Mouse (Mus musculus) urinary bladder, postnatal 36 days (tissue): Measurements from ENCODE around the gene Hoxa2.

Source experiments
- DNase-seq, 2 experiments: peaks; one replicate each; pipeline ENCODE4 v3.0.0; 2022; ENCODE audit warnings: low spot score in 2 of 2, mixed read lengths in 1 of 2

Hoxa2 gene

GRCm38 (mm10) chr6:52164626-52165440, at the start of gene Hoxa2:
Gene Hoxa2 (minus strand): TSS chr6:52164831.
- no peak for DNase-seq

GRCm38 (mm10) chr6:52214271-52214670, 49.6 kb upstream of the Hoxa2 start:
- DNase-seq, result peak in 1 of 2 experiments; percentile 3

- peak; percentile 78 to 83 for DNase-seq
These were observed 48.7 kb upstream of the Hoxa2 start, which contains the start of the genes Hoxa3 and Gm28308 for GRCm38 (mm10) chr6:52213119-52213986. Gene Hoxa3 (minus strand): TSS chr6:52213336. Gene Gm28308 (minus strand): TSS chr6:52213339.

- peak; percentile 43 to 59 for DNase-seq
These were observed 48.0 kb upstream of the Hoxa2 start for GRCm38 (mm10) chr6:52212556-52213118.

GRCm38 (mm10) chr6:52211961-52212360, 47.3 kb upstream of the Hoxa2 start:
- DNase-seq, result no peak

- peak; percentile 76 to 81 for DNase-seq
These were observed 46.7 kb upstream of the Hoxa2 start for GRCm38 (mm10) chr6:52211170-52211935.

- DNase-seq, result no peak
These were observed 45.0 kb upstream of the Hoxa2 start for GRCm38 (mm10) chr6:52209685-52210046.

- DNase-seq, result no peak
These were observed 44.4 kb upstream of the Hoxa2 start for GRCm38 (mm10) chr6:52208868-52209684.

GRCm38 (mm10) chr6:52208072-52208867, 43.6 kb upstream of the Hoxa2 start, which contains the start of gene Hoxa6:
Gene Hoxa6 (minus strand): TSS chr6:52208722.
- DNase-seq, result peak; percentile 61 to 72

GRCm38 (mm10) chr6:52207684-52207976, 43.0 kb upstream of the Hoxa2 start:
- no peak for DNase-seq

- no peak for DNase-seq
These were observed 42.5 kb upstream of the Hoxa2 start for GRCm38 (mm10) chr6:52206882-52207683.

GRCm38 (mm10) chr6:52205638-52206621, 41.3 kb upstream of the Hoxa2 start:
- DNase-seq, result no peak

GRCm38 (mm10) chr6:52205221-52205620, 40.6 kb upstream of the Hoxa2 start:
- no peak for DNase-seq

GRCm38 (mm10) chr6:52204050-52204752, 39.6 kb upstream of the Hoxa2 start, which contains the start of gene Hoxa5:
Gene Hoxa5 (minus strand): TSS chr6:52204587.
- DNase-seq, result no peak

GRCm38 (mm10) chr6:52203371-52204049, 38.9 kb upstream of the Hoxa2 start:
- no peak for DNase-seq

GRCm38 (mm10) chr6:52203121-52203370, 38.4 kb upstream of the Hoxa2 start:
- DNase-seq, result no peak
